Mouse (Mus musculus): ENCODE measurements at regions not wholly inside any gene's neighbourhood (a gene's known extent, or its start where the extent isn't known, plus 50 kb on each side); places are given as distances from the start of the nearest gene placed in this dataset.

DNA sequence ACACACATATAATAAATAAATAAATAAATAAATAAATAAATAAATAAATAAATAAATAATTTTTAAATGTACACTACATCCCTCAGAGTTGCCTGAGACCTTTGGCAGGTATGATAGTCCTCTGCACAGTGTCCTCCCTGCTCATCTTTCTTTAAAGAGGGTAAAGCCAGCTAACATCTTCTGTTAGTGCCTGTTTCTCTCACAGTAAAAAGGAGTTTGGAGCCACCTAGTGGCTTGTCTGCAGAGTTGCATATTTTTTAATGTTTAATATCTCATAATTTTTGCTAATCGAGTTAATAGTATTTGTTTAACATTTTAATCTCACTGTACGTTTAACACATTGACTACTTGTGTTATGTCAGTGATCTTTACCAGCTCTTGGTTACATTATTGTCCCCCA, 213.5 kb upstream of the Pkdcc start:
- Histone ChIP-seq H3K36me3 (no peaks in the 10 kb centered on the region), H3K27ac (no peak overlapping the region), H3K27me3 (no peaks in the 10 kb centered on the region; the same call in 1 of the 2 replicates), H3K4me3 (no peak overlapping the region), H3K4me2 (no peak overlapping the region), H3K9me3 (no peaks in the 10 kb centered on the region), H3K9ac (no peak overlapping the region), H3K4me1 (no peaks in the 10 kb centered on the region)
- ATAC-seq (ENCODE audit: insufficient number of reproducible peaks, insufficient read depth, low FRiP score, low TSS enrichment, low read depth), result no peak
- WGBS, result 4% methylated on average over 2 of the region's 2 CpGs

DNA sequence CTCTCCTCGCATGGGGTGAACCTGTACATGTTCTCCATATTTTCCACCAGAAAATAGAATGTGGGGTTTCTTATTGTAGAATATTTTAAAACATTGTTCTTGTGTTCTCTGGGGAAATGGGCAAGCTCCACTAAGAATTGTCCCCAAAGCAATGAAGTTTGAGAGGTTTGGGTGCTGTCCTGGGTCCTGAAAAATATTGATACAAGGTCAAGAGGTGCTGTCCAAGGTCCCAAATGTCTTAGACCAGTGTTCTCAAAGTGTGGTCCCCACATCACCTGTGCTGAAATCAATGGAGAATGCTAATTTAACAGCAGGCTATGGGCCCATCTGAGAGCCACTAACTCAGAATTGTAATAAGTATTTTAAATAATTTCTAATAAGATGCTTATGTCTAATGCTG, 204.2 kb upstream of the Pkdcc start:
- H3K9me3 ChIP-seq, result no peaks in the 10 kb centered on the region
- no peak overlapping the region for H3K27ac ChIP-seq
- H3K9ac ChIP-seq, result no peak overlapping the region
- H3K4me1 ChIP-seq, result no peaks in the 10 kb centered on the region
- H3K36me3 ChIP-seq, result no peaks in the 10 kb centered on the region
- 91% methylated on average over 1 of the region's 1 CpGs for WGBS
- H3K27me3 ChIP-seq, result peaks cover 13% of the 10 kb centered on the region
- no peak overlapping the region for H3K4me2 ChIP-seq
- no peak for ATAC-seq (ENCODE audit: insufficient number of reproducible peaks, insufficient read depth, low FRiP score, low TSS enrichment, low read depth)
- H3K4me3 ChIP-seq, result no peak overlapping the region

DNA sequence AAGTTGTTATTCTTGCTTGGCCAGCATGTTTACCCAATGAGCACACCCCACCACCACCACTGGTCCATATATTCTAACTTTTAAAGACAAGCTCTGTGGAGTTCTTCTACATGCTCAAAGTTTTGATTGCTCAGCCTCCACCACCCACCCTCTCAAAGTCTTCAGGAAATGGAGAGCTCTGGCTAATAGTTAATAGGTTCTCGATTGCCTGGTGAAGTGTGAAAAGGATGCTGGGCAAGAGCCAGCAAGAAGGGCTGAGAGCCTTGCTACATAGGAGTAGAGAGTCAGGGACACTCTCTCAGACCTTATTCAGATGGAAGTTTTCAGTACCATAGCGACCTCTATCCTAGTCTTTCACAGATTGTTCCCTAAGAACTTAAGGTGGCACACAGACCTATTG, 199.4 kb upstream of the Pkdcc start:
- Histone ChIP-seq H3K27me3 (peaks cover 14% of the 10 kb centered on the region), H3K4me3 (no peak overlapping the region), H3K4me1 (no peaks in the 10 kb centered on the region), H3K27ac (no peak overlapping the region), H3K9ac (no peak overlapping the region), H3K4me2 (no peak overlapping the region), H3K9me3 (no peaks in the 10 kb centered on the region), H3K36me3 (no peaks in the 10 kb centered on the region)
- ATAC-seq (ENCODE audit: insufficient number of reproducible peaks, insufficient read depth, low FRiP score, low TSS enrichment, low read depth), result no peak
- WGBS, result 56% methylated on average over 2 of the region's 2 CpGs

DNA sequence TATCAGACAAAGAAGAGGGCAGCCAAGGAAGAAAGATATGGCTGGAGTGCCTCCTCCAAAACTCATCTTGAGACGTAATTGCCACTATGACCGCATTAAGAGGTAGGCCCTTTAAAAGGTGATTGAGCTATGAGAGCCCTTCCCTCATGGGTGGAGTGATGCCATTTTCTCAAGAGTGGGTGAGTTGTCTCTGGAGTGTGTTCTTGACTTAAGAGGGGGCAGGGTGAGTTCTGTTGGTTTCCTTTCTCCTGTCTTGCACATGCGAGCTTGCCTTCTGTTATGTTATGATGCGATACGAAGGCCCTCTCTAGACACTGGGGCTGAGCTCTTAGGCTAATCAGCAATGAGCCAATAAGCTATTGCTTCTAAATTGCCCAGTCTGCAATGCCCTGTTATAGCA, 198.2 kb upstream of the Pkdcc start:
- ATAC-seq (ENCODE audit: insufficient number of reproducible peaks, insufficient read depth, low FRiP score, low TSS enrichment, low read depth), result no peak
- H3K4me3 ChIP-seq, result no peak overlapping the region
- 94% methylated on average over 5 of the region's 5 CpGs for WGBS
- no peak overlapping the region for H3K27ac ChIP-seq
- no peak overlapping the region for H3K9ac ChIP-seq
- H3K4me2 ChIP-seq, result no peak overlapping the region
- H3K36me3 ChIP-seq, result no peaks in the 10 kb centered on the region
- no peaks in the 10 kb centered on the region for H3K9me3 ChIP-seq
- H3K27me3 ChIP-seq, result peaks cover 14% of the 10 kb centered on the region
- H3K4me1 ChIP-seq, result no peaks in the 10 kb centered on the region

DNA sequence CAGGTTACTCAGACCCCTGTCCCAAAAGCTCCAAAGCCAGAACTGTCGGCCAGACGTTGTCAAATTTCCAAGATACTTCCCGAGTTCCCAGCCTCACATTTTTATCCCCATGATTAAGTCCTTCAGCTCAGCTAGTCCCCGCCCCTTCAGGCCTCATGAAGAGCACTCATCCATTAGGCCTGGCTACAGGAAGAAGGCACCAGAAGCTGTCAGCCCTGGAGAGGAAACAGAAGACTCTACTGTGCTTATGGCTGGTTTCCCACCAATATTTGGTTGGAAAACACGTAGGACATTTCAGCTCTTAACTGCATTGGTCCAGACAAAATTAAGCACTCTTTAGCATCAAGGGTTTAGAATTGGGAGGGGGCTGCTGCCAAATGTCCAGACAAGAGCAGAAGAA, 195.8 kb upstream of the Pkdcc start:
- Histone ChIP-seq H3K27ac (no peak overlapping the region), H3K9ac (no peak overlapping the region), H3K36me3 (no peaks in the 10 kb centered on the region), H3K4me3 (no peak overlapping the region), H3K4me1 (no peaks in the 10 kb centered on the region), H3K9me3 (no peaks in the 10 kb centered on the region), H3K27me3 (peaks cover 17% of the 10 kb centered on the region), H3K4me2 (no peak overlapping the region)
- no peak for ATAC-seq (ENCODE audit: insufficient number of reproducible peaks, insufficient read depth, low FRiP score, low TSS enrichment, low read depth)
- 62% methylated on average over 5 of the region's 5 CpGs for WGBS

DNA sequence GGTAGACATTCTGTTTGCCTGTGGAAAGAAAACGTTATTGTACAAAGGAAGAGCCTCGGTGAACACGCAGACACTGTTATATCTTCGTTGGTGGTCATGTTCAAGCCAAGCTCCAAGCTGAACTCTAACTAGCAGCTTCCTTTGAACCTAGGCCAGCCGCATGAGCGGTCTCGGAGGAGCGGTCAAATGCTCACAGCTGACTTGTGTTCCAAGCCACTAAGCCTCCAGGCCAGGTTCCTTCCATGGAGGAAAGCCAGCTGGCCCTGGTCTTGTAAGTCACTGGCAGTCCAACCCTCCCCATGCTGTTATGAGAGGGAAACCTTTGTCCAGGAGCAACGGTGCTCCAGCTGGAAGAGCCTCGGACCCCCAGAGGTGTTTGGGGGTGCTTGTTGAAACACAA, 194.5 kb upstream of the Pkdcc start:
- 0 out of 2 replicates have a peak, but pooled peaks cover 11% of the 10 kb centered on the region for H3K27me3 ChIP-seq
- no peak overlapping the region for H3K4me2 ChIP-seq
- no peak overlapping the region for H3K27ac ChIP-seq
- no peaks in the 10 kb centered on the region for H3K36me3 ChIP-seq
- H3K4me1 ChIP-seq, result peaks cover 2% of the 10 kb centered on the region; the same call in 1 of the 2 replicates
- 65% methylated on average over 10 of the region's 10 CpGs for WGBS
- no peak overlapping the region for H3K4me3 ChIP-seq
- no peaks in the 10 kb centered on the region for H3K9me3 ChIP-seq
- no peak for ATAC-seq (ENCODE audit: insufficient number of reproducible peaks, insufficient read depth, low FRiP score, low TSS enrichment, low read depth)
- H3K9ac ChIP-seq, result no peak overlapping the region

DNA sequence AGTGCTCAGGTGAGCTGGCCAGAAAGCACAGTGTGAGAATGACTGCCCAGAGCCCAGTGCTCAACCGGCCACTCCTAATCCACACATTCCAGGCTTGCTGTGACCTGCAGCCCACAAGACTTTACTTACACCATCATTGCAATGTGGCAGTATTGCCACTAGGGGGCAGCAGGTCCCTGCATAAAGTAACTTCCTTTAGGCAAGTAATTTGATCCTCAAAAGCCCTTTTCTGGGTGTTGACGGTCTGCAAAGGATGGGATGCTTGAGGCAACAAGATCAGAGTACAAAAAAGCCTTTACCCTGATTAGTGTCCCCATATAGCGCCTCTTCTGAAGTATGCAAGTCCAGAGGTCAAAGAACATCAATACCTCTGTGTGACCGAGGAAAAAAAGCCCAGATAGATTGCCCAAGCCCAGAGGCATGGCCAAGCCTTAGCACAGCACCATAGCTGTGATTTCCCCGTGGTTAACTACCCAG, 189.7 kb upstream of the Pkdcc start:
- no peaks in the 10 kb centered on the region for H3K36me3 ChIP-seq
- peaks cover 2% of the 10 kb centered on the region; the same call in 1 of the 2 replicates for H3K4me1 ChIP-seq
- H3K9me3 ChIP-seq, result 0 out of 2 replicates have a peak, but pooled peaks cover 4% of the 10 kb centered on the region
- no peak overlapping the region for H3K4me3 ChIP-seq
- 0 out of 2 replicates have a peak, but pooled peaks have one; percentile 40 for ATAC-seq (ENCODE audit: insufficient number of reproducible peaks, insufficient read depth, low FRiP score, low TSS enrichment, low read depth)
- H3K4me2 ChIP-seq, result no peak overlapping the region
- 0 out of 2 replicates have a peak, but pooled peaks cover 2% of the 10 kb centered on the region for H3K27me3 ChIP-seq
- no peak overlapping the region for H3K9ac ChIP-seq
- 5% methylated on average over 5 of the region's 5 CpGs for WGBS
- no peak overlapping the region for H3K27ac ChIP-seq

DNA sequence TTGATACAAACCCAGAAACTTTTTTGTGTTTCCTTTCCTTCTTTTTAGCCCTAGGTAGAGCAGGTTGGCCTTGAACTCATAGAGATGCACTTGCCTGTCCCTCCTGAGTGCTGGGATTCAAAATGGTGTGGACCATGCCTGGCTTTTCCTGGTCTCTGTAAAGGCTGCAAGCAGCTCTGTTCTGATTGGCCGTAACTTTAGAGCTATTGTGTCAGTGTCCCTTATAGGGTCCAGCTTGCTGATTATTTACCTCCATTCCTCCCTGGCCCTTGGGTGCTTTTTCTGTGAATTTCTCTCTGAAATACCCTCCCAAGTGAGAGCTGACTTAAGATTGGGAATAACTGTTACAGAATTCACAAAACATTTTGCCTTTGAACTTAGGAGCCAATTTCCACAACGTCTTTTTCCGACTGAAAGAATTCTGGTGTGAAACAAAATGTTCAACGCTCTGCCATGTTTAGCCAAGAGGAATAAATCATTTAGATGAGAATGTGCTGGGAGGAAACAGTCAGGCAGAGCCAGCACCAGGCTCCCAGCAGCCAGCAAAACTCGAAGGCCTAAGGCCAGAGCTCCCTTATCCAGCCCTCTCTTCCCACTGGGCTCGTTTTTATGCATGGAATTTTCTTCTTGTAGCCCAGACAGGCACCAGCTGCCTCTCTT, 180.0 kb upstream of the Pkdcc start:
- H3K4me1 ChIP-seq, result no peaks in the 10 kb centered on the region
- no peak overlapping the region for H3K4me2 ChIP-seq
- H3K27ac ChIP-seq, result no peak overlapping the region
- H3K9me3 ChIP-seq, result no peaks in the 10 kb centered on the region
- H3K27me3 ChIP-seq, result no peaks in the 10 kb centered on the region
- no peaks in the 10 kb centered on the region for H3K36me3 ChIP-seq
- H3K9ac ChIP-seq, result no peak overlapping the region
- no peak overlapping the region for H3K4me3 ChIP-seq
- WGBS, result 63% methylated on average over 6 of the region's 6 CpGs
- ATAC-seq (ENCODE audit: insufficient number of reproducible peaks, insufficient read depth, low FRiP score, low TSS enrichment, low read depth), result no peak

DNA sequence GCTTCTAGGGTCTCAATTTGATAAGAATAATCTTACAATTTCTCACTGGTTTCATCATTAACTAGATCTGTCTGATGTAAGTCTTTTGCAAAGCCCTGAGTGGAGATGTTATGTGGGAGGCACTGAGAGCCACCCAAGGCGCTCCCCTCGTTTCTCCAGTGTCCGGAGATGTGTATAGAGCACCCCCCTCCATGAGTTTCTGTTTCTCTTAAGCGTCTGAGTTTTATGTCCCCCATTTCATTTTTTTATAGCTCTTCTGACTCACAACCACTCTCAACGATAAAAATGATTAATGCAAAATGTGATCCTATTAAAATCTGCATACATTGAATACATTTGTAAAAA, 179.5 kb upstream of the Pkdcc start:
- Histone ChIP-seq H3K4me3 (no peak overlapping the region), H3K27ac (no peak overlapping the region), H3K4me2 (no peak overlapping the region), H3K27me3 (peaks cover 2% of the 10 kb centered on the region; the same call in 1 of the 2 replicates), H3K9ac (no peak overlapping the region), H3K36me3 (no peaks in the 10 kb centered on the region), H3K9me3 (no peaks in the 10 kb centered on the region), H3K4me1 (no peaks in the 10 kb centered on the region)
- WGBS, result 80% methylated on average over 5 of the region's 5 CpGs
- no peak for ATAC-seq (ENCODE audit: insufficient number of reproducible peaks, insufficient read depth, low FRiP score, low TSS enrichment, low read depth)

DNA sequence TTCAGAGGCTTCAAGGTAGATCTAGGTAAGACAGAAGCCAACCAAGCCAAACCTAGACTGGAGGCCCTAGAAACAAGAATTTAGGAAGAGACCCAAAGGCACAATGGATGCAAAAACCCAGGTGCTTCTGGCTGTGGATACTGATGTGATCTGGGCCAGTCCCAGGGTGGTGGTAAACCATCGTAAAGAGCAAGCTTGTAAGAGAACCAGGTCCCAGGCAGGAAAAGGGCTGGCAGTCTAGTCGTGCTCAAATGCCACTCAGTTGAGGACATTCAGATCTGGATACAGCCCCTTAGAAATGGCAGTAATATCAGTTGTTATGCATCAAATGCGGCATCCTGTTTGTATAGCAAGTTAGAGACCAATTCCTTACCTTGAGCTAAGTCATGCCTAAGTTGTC, 175.5 kb upstream of the Pkdcc start:
- Histone ChIP-seq H3K36me3 (no peaks in the 10 kb centered on the region), H3K4me2 (no peak overlapping the region), H3K9me3 (no peaks in the 10 kb centered on the region), H3K9ac (no peak overlapping the region), H3K27ac (no peak overlapping the region), H3K4me1 (peaks cover 24% of the 10 kb centered on the region), H3K27me3 (peaks cover 20% of the 10 kb centered on the region), H3K4me3 (no peak overlapping the region)
- 90% methylated on average over 3 of the region's 3 CpGs for WGBS
- no peak for ATAC-seq (ENCODE audit: insufficient number of reproducible peaks, insufficient read depth, low FRiP score, low TSS enrichment, low read depth)

DNA sequence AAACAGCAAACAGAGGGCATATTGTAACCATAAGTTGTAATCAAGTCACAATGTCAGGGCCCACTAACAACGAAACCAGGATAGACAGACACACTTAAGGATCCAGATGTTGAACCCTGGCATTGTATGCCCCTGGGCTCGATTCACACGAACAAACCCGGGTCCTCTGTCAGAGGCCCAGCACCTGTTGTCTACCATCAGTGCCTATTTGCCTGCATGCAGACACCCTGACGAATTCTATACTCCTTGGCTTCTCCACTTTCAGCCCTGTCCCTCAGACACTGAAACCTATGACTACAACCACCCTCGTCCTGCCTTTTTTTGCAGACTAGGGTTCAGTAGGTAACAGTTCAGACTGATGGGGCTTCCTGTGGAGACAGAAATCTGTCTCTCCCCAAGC, 170.6 kb upstream of the Pkdcc start:
- no peak overlapping the region for H3K4me3 ChIP-seq
- H3K9me3 ChIP-seq, result no peaks in the 10 kb centered on the region
- no peaks in the 10 kb centered on the region for H3K36me3 ChIP-seq
- H3K27ac ChIP-seq, result no peak overlapping the region
- no peak overlapping the region for H3K9ac ChIP-seq
- no peak for ATAC-seq (ENCODE audit: insufficient number of reproducible peaks, insufficient read depth, low FRiP score, low TSS enrichment, low read depth)
- peaks cover 60% of the 10 kb centered on the region for H3K27me3 ChIP-seq
- 46% methylated on average over 6 of the region's 6 CpGs for WGBS
- no peak overlapping the region for H3K4me2 ChIP-seq
- H3K4me1 ChIP-seq, result peaks cover 24% of the 10 kb centered on the region

DNA sequence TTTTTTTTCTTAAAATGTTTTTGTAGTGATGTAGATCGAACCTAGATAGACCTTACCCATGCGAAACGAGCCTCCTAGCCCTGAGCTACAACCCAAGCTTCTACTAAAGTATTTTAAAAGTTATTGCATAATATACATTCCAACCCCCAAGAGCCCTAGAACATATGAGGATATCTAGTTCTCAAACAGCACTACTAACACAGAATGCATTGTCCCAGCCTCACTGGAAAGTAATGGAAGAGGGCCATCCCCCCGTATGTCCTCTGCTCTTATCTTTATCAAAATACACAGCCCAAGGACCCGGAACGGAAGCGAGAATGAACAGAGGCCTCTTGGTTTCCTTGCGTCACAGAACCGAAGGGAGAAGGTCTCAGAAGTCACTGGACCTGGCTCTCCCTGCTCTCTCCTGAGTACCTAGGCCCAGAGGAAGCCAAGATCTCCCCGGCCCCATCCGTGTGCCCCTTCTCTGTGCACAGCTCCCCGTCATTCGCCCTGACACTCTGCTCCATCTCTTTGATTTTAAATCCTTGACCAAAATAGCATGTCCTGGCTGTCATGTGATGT, 165.0 kb upstream of the Pkdcc start:
- H3K36me3 ChIP-seq, result no peaks in the 10 kb centered on the region
- H3K4me2 ChIP-seq, result no peak overlapping the region
- no peaks in the 10 kb centered on the region for H3K9me3 ChIP-seq
- H3K4me3 ChIP-seq, result no peak overlapping the region
- peaks cover 10% of the 10 kb centered on the region; the same call in 1 of the 2 replicates for H3K4me1 ChIP-seq
- WGBS, result 70% methylated on average over 13 of the region's 13 CpGs
- H3K27me3 ChIP-seq, result peaks cover 70% of the 10 kb centered on the region
- H3K9ac ChIP-seq, result no peak overlapping the region
- H3K27ac ChIP-seq, result no peak overlapping the region
- no peak for ATAC-seq (ENCODE audit: insufficient number of reproducible peaks, insufficient read depth, low FRiP score, low TSS enrichment, low read depth)
